Mouse (Mus musculus) embryonic facial prominence, embryonic 14.5 days (tissue): ENCODE results near the gene Trim58. TPM values are rescaled to one million over a fixed set of nuclear protein-coding genes. Genes with fewer than 3 reads are reported as not detected.

ENCODE experiments used
- ATAC-seq: fragments of 200-750 bp; cut with Nextera tagmentation; 2 replicates; pipeline ENCODE4 v1.8.0; 2017; ENCODE audit warnings: low read depth, moderate number of reproducible peaks, moderate TSS enrichment
- DNase-seq: peaks from one replicate; pipeline ENCODE4 v3.0.0-alpha.2; 2015; ENCODE audit warnings: low spot score
- H3K27ac ChIP-seq: fragments of 300-500 bp; sonication (generic); replicated peaks from 2 replicates; pipeline ENCODE4 v1.5.1; 2014; ENCODE audit warnings: low read depth, mild to moderate bottlenecking, low read length, moderate library complexity
- H3K27me3 ChIP-seq: fragments of 300-500 bp; sonication (generic); replicated peaks from 2 replicates; pipeline ENCODE4 v1.6.1; 2014; ENCODE audit warnings: low read length; ENCODE audit not compliant: control insufficient read depth, insufficient read depth
- H3K36me3 ChIP-seq: fragments of 300-500 bp; sonication (generic); 2 replicates; pipeline ENCODE4 v1.6.1; 2014; ENCODE audit warnings: low read length, mixed read lengths; ENCODE audit not compliant: control insufficient read depth, insufficient read depth
- H3K4me1 ChIP-seq: fragments of 300-500 bp; sonication (generic); 2 replicates; pipeline ENCODE4 v1.6.1; 2014; ENCODE audit warnings: antibody characterized with exemption, low read length; ENCODE audit not compliant: control insufficient read depth, insufficient read depth
- H3K4me2 ChIP-seq: fragments of 300-500 bp; sonication (generic); 2 replicates; pipeline ENCODE4 v1.6.1; 2014; ENCODE audit warnings: low read depth, mild to moderate bottlenecking, low read length, moderate library complexity, mixed read lengths
- H3K4me3 ChIP-seq: fragments of 300-500 bp; sonication (generic); 2 replicates; pipeline ENCODE4 v1.5.1; 2014; ENCODE audit warnings: low read depth, mild to moderate bottlenecking, low read length
- H3K9ac ChIP-seq: fragments of 300-500 bp; sonication (generic); 2 replicates; pipeline ENCODE4 v1.6.1; 2014; ENCODE audit warnings: low read depth, mild to moderate bottlenecking, low read length, moderate library complexity, mixed read lengths
- H3K9me3 ChIP-seq: fragments of 300-500 bp; sonication (generic); 2 replicates; pipeline ENCODE4 v1.6.1; 2016; ENCODE audit warnings: low read length; ENCODE audit not compliant: control insufficient read depth
- WGBS: fragments of 180-500 bp; shearing (Covaris S2); extraction: QIAGEN DNeasy Blood & Tissue Kit; methylation state at CpG from one replicate; pipeline ENCODE4 v1.1.7; 2014; 5-methylcytosine and 5-hydroxymethylcytosine counted together
- polyA plus RNA-seq: library from polyadenylated mRNA; unstranded; fragments of >200 nt; fragmentation: Nextera tagmentation; extraction: Ambion mirVana; gene quantifications from 2 replicates; pipeline ENCODE4 v1.2.1, GENCODE M21; 2014

Trim58 gene
- polyA plus RNA-seq = 0.07 and 0.09 TPM in 2 replicates

DNA sequence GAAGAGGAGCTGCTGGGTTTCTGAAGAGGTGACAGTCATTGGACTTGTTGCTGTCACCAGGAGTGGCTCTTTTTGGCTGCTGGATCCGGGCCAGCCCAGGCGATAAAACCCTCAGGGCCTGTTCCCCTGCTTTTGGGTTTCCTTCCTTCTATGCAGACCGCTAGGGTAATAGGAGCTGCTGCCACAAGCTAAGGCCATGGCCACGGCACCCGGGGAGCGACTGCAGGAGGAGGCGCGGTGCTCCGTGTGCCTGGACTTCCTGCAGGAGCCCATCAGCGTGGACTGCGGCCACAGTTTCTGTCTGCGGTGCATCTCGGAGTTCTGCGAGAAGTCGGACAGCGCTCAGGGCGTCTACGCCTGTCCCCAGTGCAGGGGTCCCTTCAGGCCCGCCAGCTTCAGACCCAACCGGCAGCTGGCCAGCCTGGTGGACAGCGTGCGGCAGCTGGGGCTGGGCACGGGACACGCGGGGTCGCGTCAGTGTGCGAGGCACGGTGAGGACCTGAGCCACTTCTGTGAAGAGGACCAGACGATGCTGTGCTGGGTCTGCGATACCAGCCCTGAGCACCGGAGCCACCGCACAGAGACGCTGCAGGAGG is at the start of gene Trim58:
Gene Trim58, plus strand, starts transcription at position 194 of the 596 bp plus-strand sequence.
- no peaks in the 10 kb centered on the region for H3K9me3 ChIP-seq
- no peak within 1 kb of the TSS for H3K27ac ChIP-seq
- H3K27me3 ChIP-seq = peaks cover 30% of the 10 kb centered on the region
- ATAC-seq = peak; percentile 33; the same call in 1 of the 2 replicates
- H3K36me3 ChIP-seq = no peaks in the 10 kb centered on the region
- H3K4me2 ChIP-seq = peak within 1 kb of the TSS; percentile 62
- peaks cover 6% of the 10 kb centered on the region for H3K4me1 ChIP-seq
- peak within 1 kb of the TSS; percentile 42; the same call in 1 of the 2 replicates for H3K9ac ChIP-seq
- 3% methylated on average over 29 of the region's 34 CpGs for WGBS
- H3K4me3 ChIP-seq = peak within 1 kb of the TSS; percentile 32
- DNase-seq = peak; percentile 17

DNA sequence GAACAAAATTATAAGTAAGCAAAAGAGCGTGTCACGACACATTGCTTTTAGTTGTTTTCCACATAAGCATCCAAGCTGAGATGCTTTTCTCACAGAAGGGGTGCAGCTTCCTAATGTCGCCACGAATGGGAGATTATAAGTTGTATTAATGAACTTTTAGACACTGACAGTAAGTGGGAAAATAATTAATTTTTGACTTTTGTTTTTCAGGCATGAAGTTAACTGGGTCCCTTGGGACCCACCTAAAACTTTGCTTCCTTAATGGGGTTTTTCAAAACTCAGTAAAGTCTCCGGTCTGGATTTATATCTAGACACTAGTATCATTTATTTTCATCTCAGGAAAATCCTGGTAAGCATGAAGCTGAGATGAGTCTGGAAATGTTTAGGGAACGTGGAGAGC is 45.5 kb upstream of the Trim58 start, which contains the start of gene Olfr324:
Gene Olfr324, plus strand, starts transcription at position 301 of the 400 bp plus-strand sequence.
- DNase-seq (no peak), ATAC-seq (no peak)
- Histone ChIP-seq H3K9me3 (no peaks in the 10 kb centered on the region), H3K27ac (no peak within 1 kb of the TSS), H3K4me1 (no peaks in the 10 kb centered on the region), H3K4me2 (no peak within 1 kb of the TSS), H3K36me3 (no peaks in the 10 kb centered on the region), H3K4me3 (no peak within 1 kb of the TSS), H3K9ac (no peak within 1 kb of the TSS), H3K27me3 (0 out of 2 replicates have a peak, but pooled peaks cover 3% of the 10 kb centered on the region)
- WGBS = 67% methylated on average over 6 of the region's 6 CpGs

DNA sequence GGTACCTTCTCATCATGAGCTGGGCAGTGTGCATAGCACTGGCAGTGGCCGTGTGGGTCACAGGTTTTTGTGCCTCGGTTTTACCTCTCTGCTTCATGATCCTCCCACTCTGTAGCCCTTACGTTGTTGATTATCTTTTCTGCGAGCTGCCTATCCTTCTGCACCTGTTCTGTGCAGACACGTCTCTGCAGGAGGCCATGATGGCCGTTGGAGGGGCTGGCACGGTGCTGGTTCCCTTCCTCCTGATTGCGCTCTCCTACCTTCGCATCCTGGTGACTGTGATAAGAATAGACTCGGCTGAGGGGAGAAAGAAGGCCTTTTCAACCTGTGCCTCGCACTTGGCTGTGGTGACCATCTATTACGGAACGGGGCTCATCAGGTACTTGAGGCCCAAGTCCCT is 42.4 kb upstream of the Trim58 start:
- H3K4me3 ChIP-seq = no peak overlapping the region
- no peaks in the 10 kb centered on the region for H3K4me1 ChIP-seq
- no peaks in the 10 kb centered on the region for H3K36me3 ChIP-seq
- H3K9me3 ChIP-seq = no peaks in the 10 kb centered on the region
- H3K27ac ChIP-seq = no peak overlapping the region
- 89% methylated on average over 13 of the region's 13 CpGs for WGBS
- ATAC-seq = no peak
- H3K4me2 ChIP-seq = no peak overlapping the region
- H3K9ac ChIP-seq = no peak overlapping the region
- no peak for DNase-seq
- H3K27me3 ChIP-seq = 0 out of 2 replicates have a peak, but pooled peaks cover 3% of the 10 kb centered on the region

- no peak overlapping the region for H3K27ac ChIP-seq
- H3K4me2 ChIP-seq = no peak overlapping the region
- no peak overlapping the region for H3K9ac ChIP-seq
- ATAC-seq = no peak
- no peaks in the 10 kb centered on the region for H3K27me3 ChIP-seq
- H3K4me1 ChIP-seq = no peaks in the 10 kb centered on the region
- DNase-seq = no peak
- no peaks in the 10 kb centered on the region for H3K36me3 ChIP-seq
- no peaks in the 10 kb centered on the region for H3K9me3 ChIP-seq
- H3K4me3 ChIP-seq = no peak overlapping the region
These were observed 38.2 kb upstream of the Trim58 start for GRCm38 (mm10) chr11:58602062-58602461.

GRCm38 (mm10) chr11:58602800-58603560 is 37.3 kb upstream of the Trim58 start:
- no peak for ATAC-seq
- Histone ChIP-seq H3K4me3 (no peak overlapping the region), H3K4me2 (no peak overlapping the region), H3K36me3 (no peaks in the 10 kb centered on the region), H3K27me3 (no peaks in the 10 kb centered on the region), H3K9ac (no peak overlapping the region), H3K27ac (no peak overlapping the region), H3K9me3 (no peaks in the 10 kb centered on the region), H3K4me1 (no peaks in the 10 kb centered on the region)
- WGBS = 63% methylated on average over 6 of the region's 6 CpGs
- no peak for DNase-seq

DNA sequence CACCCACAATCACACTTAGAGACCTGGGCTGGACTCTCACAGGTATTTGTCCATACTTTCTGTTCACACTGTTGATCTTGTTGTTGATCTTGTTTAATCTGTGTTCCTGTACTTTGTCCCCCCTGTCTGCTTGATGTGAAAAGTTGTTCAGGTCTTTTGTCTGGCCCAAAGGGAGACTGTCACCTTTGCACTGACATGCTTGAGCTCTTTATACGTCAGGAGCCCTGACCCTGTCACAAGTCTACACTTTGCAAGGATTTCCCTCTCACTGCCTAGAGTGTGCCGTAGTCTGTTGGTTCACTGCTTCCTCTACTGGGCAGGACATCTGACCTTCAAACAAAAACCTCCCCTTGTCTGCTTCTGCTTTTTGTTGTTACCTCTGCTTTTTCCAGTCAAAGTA is 35.6 kb upstream of the Trim58 start:
- WGBS = 59% methylated on average over 2 of the region's 2 CpGs
- H3K27me3 ChIP-seq = no peaks in the 10 kb centered on the region
- H3K4me2 ChIP-seq = no peak overlapping the region
- no peaks in the 10 kb centered on the region for H3K4me1 ChIP-seq
- DNase-seq (no peak), ATAC-seq (no peak)
- no peak overlapping the region for H3K9ac ChIP-seq
- H3K4me3 ChIP-seq = no peak overlapping the region
- no peaks in the 10 kb centered on the region for H3K9me3 ChIP-seq
- H3K36me3 ChIP-seq = no peaks in the 10 kb centered on the region
- no peak overlapping the region for H3K27ac ChIP-seq

DNA sequence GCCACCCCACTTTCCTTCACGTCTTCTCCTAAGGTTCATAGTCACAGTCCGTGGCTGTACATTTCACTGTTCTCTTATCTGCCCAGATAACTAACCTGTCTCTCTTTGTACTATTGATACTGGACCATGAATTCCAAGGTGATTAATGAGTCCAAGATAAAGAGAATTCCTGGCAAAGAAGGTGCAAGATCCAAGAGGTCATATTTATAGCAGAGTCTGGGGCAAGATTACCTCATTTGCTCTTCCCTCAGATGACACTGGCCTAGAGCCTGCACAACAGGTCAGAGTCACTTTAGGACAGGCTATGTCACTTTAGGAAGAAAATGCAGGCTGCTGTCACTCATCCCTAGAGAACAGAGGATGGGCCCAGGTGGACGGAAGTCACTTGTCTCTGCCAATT is 35.0 kb upstream of the Trim58 start:
- no peak overlapping the region for H3K4me3 ChIP-seq
- DNase-seq (no peak), ATAC-seq (no peak)
- H3K27me3 ChIP-seq = no peaks in the 10 kb centered on the region
- WGBS = 81% methylated on average over 3 of the region's 3 CpGs
- no peak overlapping the region for H3K27ac ChIP-seq
- no peaks in the 10 kb centered on the region for H3K36me3 ChIP-seq
- H3K4me2 ChIP-seq = no peak overlapping the region
- H3K9me3 ChIP-seq = no peaks in the 10 kb centered on the region
- H3K4me1 ChIP-seq = no peaks in the 10 kb centered on the region
- no peak overlapping the region for H3K9ac ChIP-seq

- no peaks in the 10 kb centered on the region for H3K9me3 ChIP-seq
- no peak overlapping the region for H3K4me3 ChIP-seq
- H3K27ac ChIP-seq = no peak overlapping the region
- no peaks in the 10 kb centered on the region for H3K27me3 ChIP-seq
- H3K4me1 ChIP-seq = no peaks in the 10 kb centered on the region
- ATAC-seq = no peak
- no peak overlapping the region for H3K4me2 ChIP-seq
- H3K36me3 ChIP-seq = no peaks in the 10 kb centered on the region
- H3K9ac ChIP-seq = no peak overlapping the region
- WGBS = 85% methylated on average over 12 of the region's 12 CpGs
- DNase-seq = no peak
These were observed 33.9 kb upstream of the Trim58 start for GRCm38 (mm10) chr11:58606177-58606919.
